Mouse (Mus musculus) kidney, embryonic 15.5 days (tissue): ENCODE data around the gene Fam186b. TPM values are rescaled to one million over a fixed set of nuclear protein-coding genes. Genes with fewer than 3 reads are reported as not detected.

Source experiments
- polyA plus RNA-seq: library from polyadenylated mRNA; unstranded; fragments of >200 nt; fragmentation: Nextera tagmentation; extraction: Ambion mirVana; gene quantifications from 2 replicates; pipeline ENCODE4 v1.2.1, GENCODE M21; 2015

Fam186b gene
- polyA plus RNA-seq, 1 experiment from 2014 or later: 0.43 TPM

Other genes with a start within 250 kb of the Fam186b start
- 5.9 and 12.6 TPM in 2 replicates for gene Prph, start 240.7 kb downstream of the Fam186b start, polyA plus RNA-seq
- 33.8 and 39.4 TPM in 2 replicates for gene Troap, start 221.3 kb downstream of the Fam186b start, polyA plus RNA-seq
- gene C1ql4, start 208.1 kb downstream of the Fam186b start, polyA plus RNA-seq: 0.72 and 1.1 TPM in 2 replicates
- 8.6 and 8.8 TPM in 2 replicates for gene Dnajc22, start 202.7 kb downstream of the Fam186b start, polyA plus RNA-seq
- 47.1 and 50.5 TPM in 2 replicates for gene Spats2, start 170.0 kb downstream of the Fam186b start, polyA plus RNA-seq
- gene Kcnh3, start 71.0 kb downstream of the Fam186b start, polyA plus RNA-seq: 0.44 and 0.51 TPM in 2 replicates
- 149 and 172 TPM in 2 replicates for gene Mcrs1, start 43.9 kb downstream of the Fam186b start, polyA plus RNA-seq
- gene Prpf40b, start 801 bp downstream of the Fam186b start, polyA plus RNA-seq: 56.4 and 66.5 TPM in 2 replicates
- gene Fmnl3, start 74.6 kb upstream of the Fam186b start, polyA plus RNA-seq: 31.7 and 32.4 TPM in 2 replicates
- 502 and 516 TPM in 2 replicates for gene Tmbim6, start 97.0 kb upstream of the Fam186b start, polyA plus RNA-seq
- gene Nckap5l, start 161.9 kb upstream of the Fam186b start, polyA plus RNA-seq: 9.5 and 11.1 TPM in 2 replicates
- 15.6 and 17.3 TPM in 2 replicates for gene Bcdin3d, start 178.8 kb upstream of the Fam186b start, polyA plus RNA-seq
- gene Faim2, start 232.3 kb upstream of the Fam186b start, polyA plus RNA-seq: 0.30 and 1.1 TPM in 2 replicates